Mouse (Mus musculus) stomach, embryonic 16.5 days (tissue): ENCODE data around the gene Tmeff1. TPM values are rescaled to one million over a fixed set of nuclear protein-coding genes. Genes with fewer than 3 reads are reported as not detected.

Source experiments
- ATAC-seq: fragments of 200-750 bp; cut with Nextera tagmentation; 2 replicates; pipeline ENCODE4 v1.8.0; 2017; ENCODE audit warnings: moderate number of reproducible peaks, moderate TSS enrichment; ENCODE audit not compliant: insufficient read depth, low FRiP score
- H3K27ac ChIP-seq: fragments of 300-500 bp; sonication (generic); 2 replicates; pipeline ENCODE4 v1.5.1; 2014; ENCODE audit warnings: low read length
- H3K27me3 ChIP-seq: fragments of 300-500 bp; sonication (generic); 2 replicates; pipeline ENCODE4 v1.6.1; 2014; ENCODE audit warnings: low read length, control low read depth, mixed read lengths; ENCODE audit not compliant: control insufficient read depth, insufficient read depth
- H3K36me3 ChIP-seq: fragments of 300-500 bp; sonication (generic); 2 replicates; pipeline ENCODE4 v1.6.1; 2014; ENCODE audit warnings: low read length; ENCODE audit not compliant: control insufficient read depth, insufficient read depth
- H3K4me1 ChIP-seq: fragments of 300-500 bp; sonication (generic); 2 replicates; pipeline ENCODE4 v1.6.1; 2014; ENCODE audit warnings: low read length, control low read depth, mixed read lengths; ENCODE audit not compliant: control insufficient read depth, insufficient read depth
- H3K4me2 ChIP-seq: fragments of 300-500 bp; sonication (generic); 2 replicates; pipeline ENCODE4 v1.6.1; 2014; ENCODE audit warnings: low read depth, low read length, mixed read lengths
- H3K4me3 ChIP-seq: fragments of 300-500 bp; sonication (generic); replicated peaks from 2 replicates; pipeline ENCODE4 v1.5.1; 2014; ENCODE audit warnings: mild to moderate bottlenecking, low read length
- H3K9ac ChIP-seq: fragments of 300-500 bp; sonication (generic); 2 replicates; pipeline ENCODE4 v1.6.1; 2014; ENCODE audit warnings: low read length
- H3K9me3 ChIP-seq: fragments of 300-500 bp; sonication (generic); replicated peaks from 2 replicates; pipeline ENCODE4 v1.6.1; 2016; ENCODE audit warnings: low read length, control low read depth; ENCODE audit not compliant: control insufficient read depth
- WGBS: fragments of 180-500 bp; shearing (Covaris S2); extraction: QIAGEN DNeasy Blood & Tissue Kit; methylation state at CpG from one replicate; pipeline ENCODE4 v1.1.7; 2014; 5-methylcytosine and 5-hydroxymethylcytosine counted together
- polyA plus RNA-seq: library from polyadenylated mRNA; unstranded; fragments of >200 nt; fragmentation: Nextera tagmentation; extraction: Ambion mirVana; gene quantifications from 2 replicates; pipeline ENCODE4 v1.2.1, GENCODE M21; 2015

Gene Tmeff1
- 7.0 and 7.9 TPM in 2 replicates for polyA plus RNA-seq

GRCm38 (mm10) chr4:48584421-48585240 is at the start of gene Tmeff1:
TSS of gene Tmeff1 (plus strand) at chr4:48585174.
- Histone ChIP-seq H3K4me2 (peak within 1 kb of the TSS; percentile 74), H3K9ac (peak within 1 kb of the TSS; percentile 96), H3K4me1 (peaks cover 19% of the 10 kb centered on the region), H3K9me3 (no peaks in the 10 kb centered on the region; the same call in 1 of the 2 replicates), H3K36me3 (no peaks in the 10 kb centered on the region), H3K27ac (peak within 1 kb of the TSS; percentile 86), H3K4me3 (peak within 1 kb of the TSS; percentile 91), H3K27me3 (no peaks in the 10 kb centered on the region)
- peak; percentile 76 for ATAC-seq
- 1% methylated on average over 61 of the region's 64 CpGs for WGBS

- peaks cover 4% of the 10 kb centered on the region; the same call in 1 of the 2 replicates for H3K4me1 ChIP-seq
- 72% methylated on average over 5 of the region's 5 CpGs for WGBS
Observed at GRCm38 (mm10) chr4:48536275-48536674, 48.7 kb upstream of the Tmeff1 start.

DNA sequence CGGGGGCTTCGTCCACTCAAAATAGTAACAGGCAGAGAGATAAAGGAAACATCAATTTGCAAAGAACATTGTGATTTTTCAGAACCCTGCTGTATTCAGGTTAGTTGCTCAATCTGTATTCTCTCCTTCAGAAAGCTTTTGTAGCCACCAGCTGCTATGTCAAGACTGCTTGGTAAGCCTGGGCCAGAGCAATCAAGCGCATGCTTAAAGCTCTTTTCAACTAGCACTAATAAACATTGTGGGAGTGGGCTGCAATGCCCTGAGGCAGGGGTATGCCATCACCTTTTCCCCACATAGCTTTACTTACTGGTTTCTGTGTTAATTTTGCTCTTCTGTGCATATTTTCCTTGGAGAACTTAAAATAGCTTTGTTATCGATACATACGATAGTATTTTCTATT is 48.0 kb upstream of the Tmeff1 start:
- H3K36me3 ChIP-seq: no peaks in the 10 kb centered on the region
- H3K4me1 ChIP-seq: peaks cover 12% of the 10 kb centered on the region
- no peak overlapping the region for H3K27ac ChIP-seq
- H3K27me3 ChIP-seq: no peaks in the 10 kb centered on the region
- no peak for ATAC-seq
- H3K9me3 ChIP-seq: no peaks in the 10 kb centered on the region
- H3K4me3 ChIP-seq: no peak overlapping the region
- no peak overlapping the region for H3K4me2 ChIP-seq
- WGBS: 87% methylated on average over 5 of the region's 5 CpGs
- H3K9ac ChIP-seq: no peak overlapping the region

More at GRCm38 (mm10) chr4:48536275-48536674, 48.7 kb upstream of the Tmeff1 start:
- Histone ChIP-seq H3K27ac (no peak overlapping the region), H3K9me3 (no peaks in the 10 kb centered on the region), H3K4me2 (no peak overlapping the region), H3K27me3 (no peaks in the 10 kb centered on the region), H3K4me3 (no peak overlapping the region), H3K9ac (no peak overlapping the region), H3K36me3 (no peaks in the 10 kb centered on the region)
- no peak for ATAC-seq

DNA sequence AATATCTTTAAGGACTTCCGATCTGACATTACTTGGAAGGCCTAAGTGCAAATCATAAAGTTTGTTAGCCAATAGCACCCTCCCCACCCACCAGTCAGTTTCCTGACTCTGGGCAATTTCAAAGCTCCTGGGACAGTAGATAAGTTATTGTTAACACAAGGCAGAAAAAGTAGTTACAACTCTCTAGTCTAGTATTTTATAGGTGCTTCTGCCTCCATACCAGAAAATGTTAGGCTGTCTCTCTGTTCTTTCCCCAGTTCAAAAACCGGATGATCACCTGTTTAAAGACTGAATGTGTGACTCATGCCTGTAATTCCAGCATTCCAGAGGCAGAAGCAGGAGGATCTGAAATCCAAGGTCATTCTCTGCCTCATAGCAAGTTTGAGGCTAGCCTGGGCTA is 46.4 kb upstream of the Tmeff1 start:
- WGBS: 83% methylated on average over 2 of the region's 2 CpGs

GRCm38 (mm10) chr4:48539841-48540575 is 45.0 kb upstream of the Tmeff1 start, which contains the start of gene Msantd3:
TSS of gene Msantd3 (plus strand) at chr4:48539935.
- WGBS: under 1% methylated on average over 68 of the region's 86 CpGs
- ATAC-seq: peak; percentile 79
- H3K4me1 ChIP-seq: peaks cover 22% of the 10 kb centered on the region

More for the DNA sequence above, 46.4 kb upstream of the Tmeff1 start:
- H3K4me3 ChIP-seq: no peak overlapping the region
- no peaks in the 10 kb centered on the region for H3K36me3 ChIP-seq
- H3K27me3 ChIP-seq: no peaks in the 10 kb centered on the region
- no peak overlapping the region for H3K4me2 ChIP-seq
- no peak for ATAC-seq
- H3K9ac ChIP-seq: no peak overlapping the region
- no peak overlapping the region for H3K27ac ChIP-seq
- H3K9me3 ChIP-seq: no peaks in the 10 kb centered on the region
- H3K4me1 ChIP-seq: peaks cover 22% of the 10 kb centered on the region

GRCm38 (mm10) chr4:48540576-48541111 is 44.3 kb upstream of the Tmeff1 start:
- Histone ChIP-seq H3K4me1 (peaks cover 22% of the 10 kb centered on the region), H3K9me3 (no peaks in the 10 kb centered on the region), H3K36me3 (no peaks in the 10 kb centered on the region), H3K4me3 (peak overlapping the region; percentile 76), H3K27ac (peak overlapping the region; percentile 70), H3K4me2 (peak overlapping the region; percentile 57), H3K27me3 (no peaks in the 10 kb centered on the region), H3K9ac (peak overlapping the region; percentile 96)
- WGBS: 0% methylated on average over 35 of the region's 50 CpGs
- ATAC-seq: peak; percentile 63

More at GRCm38 (mm10) chr4:48539841-48540575, 45.0 kb upstream of the Tmeff1 start, which contains the start of gene Msantd3:
- no peaks in the 10 kb centered on the region for H3K27me3 ChIP-seq
- peak within 1 kb of the TSS; percentile 70 for H3K27ac ChIP-seq
- H3K4me2 ChIP-seq: peak within 1 kb of the TSS; percentile 92
- H3K9me3 ChIP-seq: no peaks in the 10 kb centered on the region
- peak within 1 kb of the TSS; percentile 76 for H3K4me3 ChIP-seq
- no peaks in the 10 kb centered on the region for H3K36me3 ChIP-seq
- peak within 1 kb of the TSS; percentile 96 for H3K9ac ChIP-seq

- Histone ChIP-seq H3K4me3 (peak overlapping the region; percentile 76), H3K9ac (peak overlapping the region; percentile 70), H3K9me3 (no peaks in the 10 kb centered on the region), H3K4me2 (peak overlapping the region; percentile 57), H3K36me3 (no peaks in the 10 kb centered on the region), H3K27me3 (no peaks in the 10 kb centered on the region), H3K27ac (no peak overlapping the region), H3K4me1 (peaks cover 22% of the 10 kb centered on the region)
- ATAC-seq: no peak
- WGBS: 10% methylated on average over 15 of the region's 15 CpGs
Observed at GRCm38 (mm10) chr4:48541526-48542250, 43.3 kb upstream of the Tmeff1 start.

DNA sequence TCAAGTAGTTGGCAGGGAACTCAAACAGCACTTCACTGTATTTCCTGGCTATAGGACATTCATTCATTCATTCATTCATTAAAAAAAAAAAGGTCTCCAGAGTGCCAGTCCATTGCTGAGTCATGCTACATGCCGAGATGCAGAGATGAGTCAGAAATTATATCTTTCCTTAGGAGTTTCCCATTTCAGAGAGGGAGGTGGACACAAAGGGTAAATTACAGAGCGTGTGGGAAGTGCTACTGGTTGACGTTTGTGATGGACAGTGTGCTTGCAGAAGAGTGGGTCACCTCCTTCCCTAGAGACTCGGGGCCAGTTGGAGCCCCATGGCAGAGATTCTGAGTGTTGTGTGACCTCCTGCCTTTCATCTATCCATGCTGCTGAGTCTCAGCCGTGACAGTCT is 42.6 kb upstream of the Tmeff1 start:
- peak overlapping the region; percentile 57 for H3K4me2 ChIP-seq
- H3K4me3 ChIP-seq: no peak overlapping the region
- H3K9ac ChIP-seq: no peak overlapping the region
- no peak overlapping the region for H3K27ac ChIP-seq
- H3K36me3 ChIP-seq: no peaks in the 10 kb centered on the region
- peaks cover 22% of the 10 kb centered on the region for H3K4me1 ChIP-seq
- no peaks in the 10 kb centered on the region for H3K9me3 ChIP-seq
- 25% methylated on average over 5 of the region's 5 CpGs for WGBS
- ATAC-seq: no peak
- H3K27me3 ChIP-seq: no peaks in the 10 kb centered on the region
